Mouse (Mus musculus): ENCODE data around the gene Mef2d. TPM values are rescaled to one million over a fixed set of nuclear protein-coding genes. Genes with fewer than 3 reads are reported as not detected.

Gene Mef2d
- total RNA-seq, 2 experiments from 2014 or later, result 115 to 120 TPM

GRCm38 (mm10) chr3:88210918-88211317 lies 68.7 kb downstream of the Mef2d start:
- DNase-seq, result no peak

DNA sequence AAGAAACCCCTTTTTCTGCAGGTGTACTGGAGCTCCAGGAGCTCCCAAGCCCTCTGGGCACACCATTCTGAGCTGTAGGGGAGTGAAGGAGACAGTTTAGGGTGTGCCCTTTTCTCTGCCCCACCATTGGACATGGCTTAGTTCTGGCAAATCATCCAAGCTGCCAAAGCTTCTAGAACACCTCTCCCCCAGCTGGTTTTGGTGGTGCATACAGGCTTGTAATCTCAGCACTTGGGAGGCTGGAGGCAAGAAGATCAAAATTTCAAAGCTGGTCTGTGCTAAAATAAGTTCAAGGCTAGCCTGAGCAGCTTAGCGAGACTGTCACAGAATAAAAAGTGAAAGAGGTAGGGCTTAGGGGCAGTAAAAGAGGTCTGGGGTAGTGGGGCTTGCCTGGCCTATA lies 70.2 kb downstream of the Mef2d start:
- no peak for DNase-seq

GRCm38 (mm10) chr3:88213019-88213418 lies 70.8 kb downstream of the Mef2d start:
- no peak for DNase-seq

- DNase-seq, result no peak
These were observed 72.2 kb downstream of the Mef2d start for GRCm38 (mm10) chr3:88214197-88214938.

DNA sequence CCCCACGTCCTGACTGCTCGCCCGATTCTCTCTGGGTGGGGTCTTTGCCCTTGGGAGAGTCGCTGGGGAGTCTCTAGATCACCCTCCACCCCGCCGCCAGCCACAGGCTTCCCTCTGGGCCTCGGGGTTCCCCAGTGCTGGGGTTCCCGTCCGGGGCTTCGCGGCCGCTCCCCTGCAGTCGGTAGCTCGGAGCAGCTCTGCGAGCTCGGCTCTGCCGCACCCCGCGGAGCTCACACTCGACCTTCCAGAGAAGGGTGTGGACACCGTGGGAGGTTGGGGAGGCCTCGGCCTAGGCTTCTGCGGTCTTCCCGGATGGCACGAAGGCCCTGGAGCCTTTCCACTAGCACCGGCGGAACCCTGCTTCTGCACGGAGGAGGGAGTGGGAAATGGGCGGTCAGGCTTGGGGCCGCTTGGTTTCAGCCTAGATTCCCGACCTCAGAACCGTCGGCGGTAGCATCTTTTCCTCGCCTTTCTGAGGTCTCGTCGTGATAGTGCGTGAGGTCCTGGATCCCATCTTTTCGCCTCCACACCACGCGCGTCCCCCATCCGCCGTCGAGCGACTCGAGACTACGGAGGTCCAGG lies 72.9 kb downstream of the Mef2d start:
- DNase-seq, result no peak

- DNase-seq, result no peak
These were observed 73.4 kb downstream of the Mef2d start for GRCm38 (mm10) chr3:88215553-88216004.

DNA sequence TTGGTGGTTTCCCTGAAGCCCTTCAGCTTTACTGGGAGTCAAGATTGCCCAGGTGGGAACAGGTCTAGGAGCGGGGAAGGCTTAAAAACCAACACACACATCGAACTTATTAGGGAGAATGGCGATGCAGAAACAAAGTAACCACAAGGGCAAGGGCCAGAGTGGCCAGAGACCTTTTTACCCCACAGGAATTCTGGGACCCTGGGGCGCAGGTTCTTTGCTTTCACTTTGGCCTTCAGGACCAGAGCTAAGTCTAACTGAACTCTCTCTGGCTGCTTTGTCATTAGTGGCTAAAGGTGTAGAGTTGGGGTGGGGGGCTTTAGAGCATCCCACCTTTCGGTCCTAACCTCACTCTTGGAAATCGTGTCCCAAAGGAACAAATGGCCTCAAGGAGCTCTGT lies 73.9 kb downstream of the Mef2d start:
- DNase-seq, result no peak

GRCm38 (mm10) chr3:88216534-88217326 lies 74.6 kb downstream of the Mef2d start:
- no peak for DNase-seq

DNA sequence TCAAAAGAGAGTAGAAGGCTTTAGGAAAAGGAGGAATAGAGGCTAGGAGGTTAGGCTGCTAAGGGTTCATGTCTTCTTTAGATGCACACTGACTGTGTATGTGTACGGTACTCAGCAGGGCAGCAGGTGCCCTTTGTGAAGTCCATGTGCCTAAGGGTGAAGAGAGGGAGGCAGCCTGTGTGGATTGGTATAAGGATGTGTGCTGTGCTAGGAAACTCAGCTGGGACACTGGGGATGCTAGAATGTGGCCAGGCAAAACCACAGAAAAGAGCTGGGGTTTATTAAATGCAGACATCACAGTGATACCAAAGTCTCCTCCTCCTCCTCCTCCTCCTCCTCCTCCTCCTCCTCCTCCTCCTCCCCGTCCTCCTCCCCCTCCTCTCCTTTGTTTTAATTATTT lies 75.5 kb downstream of the Mef2d start:
- DNase-seq, result no peak

GRCm38 (mm10) chr3:88219940-88220339 lies 77.8 kb downstream of the Mef2d start:
- no peak for DNase-seq

- peak; percentile 90 for DNase-seq
These were observed 78.7 kb downstream of the Mef2d start for GRCm38 (mm10) chr3:88220842-88221241.

Small RNAs within 50 kb of the gene (microRNA-seq; reads per million reads assigned to microRNA genes)
- gene Gm25641, result 0 reads per million in 2 experiments
- gene Mir3093, result 0 reads per million in 2 experiments
- 0 reads per million in 2 experiments for gene Mir9-1

Other genes starting within 250 kb of the Mef2d start
- 100 to 1,000 TPM; 146 to 151 TPM for gene Hdgf, start 236.1 kb upstream of the Mef2d start, total RNA-seq (2021)
- gene Mrpl24, start 222.9 kb upstream of the Mef2d start, total RNA-seq (2021), result 10 to 100 TPM; 68.2 to 68.9 TPM
- 10 to 100 TPM; 20.1 to 21.2 TPM for gene Isg20l2, start 212.1 kb upstream of the Mef2d start, total RNA-seq (2021)
- gene Rrnad1, start 211.7 kb upstream of the Mef2d start, total RNA-seq (2021), result 1 to 10 TPM; 7.7 to 8.9 TPM
- gene Crabp2, start 193.7 kb upstream of the Mef2d start, total RNA-seq (2021), result 1 to 10 TPM in 1 of 2 experiments, under 1 TPM in 1; 0.91 to 1.0 TPM
- gene Nes, start 171.3 kb upstream of the Mef2d start, total RNA-seq (2021), result 10 to 100 TPM; 66.5 to 70.4 TPM
- gene Bcan, start 142.1 kb upstream of the Mef2d start, total RNA-seq (2021), result under 1 TPM; 0.12 to 0.29 TPM
- not detected for gene Hapln2, start 114.8 kb upstream of the Mef2d start, total RNA-seq (2021)
- gene Gpatch4, start 99.3 kb upstream of the Mef2d start, total RNA-seq (2021), result 1 to 10 TPM; 7.2 to 7.5 TPM
- gene Naxe, start 83.9 kb upstream of the Mef2d start, total RNA-seq (2021), result 10 to 100 TPM; 77.4 to 80.8 TPM
- gene Ttc24, start 64.1 kb upstream of the Mef2d start, total RNA-seq (2021), result not detected
- 10 to 100 TPM; 49.2 to 56.5 TPM for gene Iqgap3, start 60.4 kb upstream of the Mef2d start, total RNA-seq (2021)
- not detected for gene Rhbg, start 112.3 kb downstream of the Mef2d start, total RNA-seq (2021)
- not detected for gene Gm38392, start 144.8 kb downstream of the Mef2d start, total RNA-seq (2021)
- 1 to 10 TPM; 6.1 to 6.2 TPM for gene Tsacc, start 154.6 kb downstream of the Mef2d start, total RNA-seq (2021)
- 100 to 1,000 TPM; 257 TPM for gene Cct3, start 154.7 kb downstream of the Mef2d start, total RNA-seq (2021)
- gene Glmp, start 182.7 kb downstream of the Mef2d start, total RNA-seq (2021), result 10 to 100 TPM; 74.8 to 84.6 TPM
- 1 to 10 TPM; 1.4 to 1.6 TPM for gene Tmem79, start 193.8 kb downstream of the Mef2d start, total RNA-seq (2021)
- gene Smg5, start 193.9 kb downstream of the Mef2d start, total RNA-seq (2021), result 10 to 100 TPM; 53.2 to 61.3 TPM
- gene Paqr6, start 222.2 kb downstream of the Mef2d start, total RNA-seq (2021), result under 1 TPM; 0.47 to 0.86 TPM
- gene Bglap3, start 230.4 kb downstream of the Mef2d start, total RNA-seq (2021), result not detected
- not detected for gene Bglap2, start 236.3 kb downstream of the Mef2d start, total RNA-seq (2021)
- gene Bglap, start 242.1 kb downstream of the Mef2d start, total RNA-seq (2021), result not detected

All from heart, postnatal 4 days (tissue).